12 mouse cellular contexts compared by ENCODE assay signal in the genomic region with DNA sequence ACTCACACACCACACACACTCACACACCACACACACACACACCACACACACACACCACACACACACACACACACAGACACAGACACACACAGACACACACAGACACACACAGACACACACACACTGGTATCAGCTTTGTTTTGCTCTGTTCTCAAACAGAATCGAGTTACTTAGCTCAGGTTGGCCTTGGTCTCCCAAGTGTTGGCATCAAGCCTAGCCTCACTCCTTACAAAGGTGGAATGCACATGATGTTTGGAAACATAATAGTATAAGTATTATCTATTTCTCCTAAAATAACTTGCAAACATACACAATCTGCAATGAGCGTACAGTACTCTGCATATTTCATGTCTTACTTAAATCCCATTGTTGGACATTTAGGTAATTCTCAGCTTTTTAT. TPM values are rescaled to one million over a fixed set of nuclear protein-coding genes. Genes with fewer than 3 reads are reported as not detected.
DNase-seq lines count a peak whose midpoint lies in the region; ATAC-seq and TF ChIP-seq lines count a peak whose summit lies in the region.
"Had no signal": no experiment of that assay in that cellular context is flagged by ENCODE, and none has a peak within 500 bp of the region (broad histone marks: within the 10 kb centered on the region; RNA-seq: fewer than 3 reads in every experiment).

No protein-coding gene starts in this region.

- H3K4me2 ChIP-seq in embryonic facial prominence, embryonic 12.5 days (replicated peaks), result peak overlapping the region; percentile 80
- H3K4me2 ChIP-seq in lung, embryonic 14.5 days, result peak overlapping the region; percentile 77
- peak overlapping the region; percentile 81 for H3K4me2 ChIP-seq in embryonic facial prominence, embryonic 13.5 days
- peak overlapping the region; percentile 68 for H3K4me2 ChIP-seq in limb, embryonic 15.5 days

- DNase-seq in embryonic facial prominence, embryonic 10.5 days (ENCODE audit: low spot score), result no peak
- peak; percentile 62 for DNase-seq in lung, embryonic 14.5 days
- no peak for DNase-seq in lung, postnatal 10 days
- no peak for DNase-seq in kidney, postnatal 10 days
- DNase-seq: B cell, adult 2 months; gastrocnemius, postnatal 14 days; kidney, postnatal 36 days had no signal

- H3K27me3 ChIP-seq in embryonic facial prominence, embryonic 12.5 days, result no peaks in the 10 kb centered on the region
- peaks cover 4% of the 10 kb centered on the region; the same call in 1 of the 2 replicates for H3K27me3 ChIP-seq in embryonic facial prominence, embryonic 10.5 days (replicated peaks; ENCODE audit: low read depth, poor library complexity, severe bottlenecking)
- H3K27me3 ChIP-seq in lung, embryonic 14.5 days (ENCODE audit: insufficient read depth, low read length), result no peaks in the 10 kb centered on the region
- no peaks in the 10 kb centered on the region for H3K27me3 ChIP-seq in embryonic facial prominence, embryonic 13.5 days
- no peaks in the 10 kb centered on the region for H3K27me3 ChIP-seq in limb, embryonic 15.5 days

- peak overlapping the region; percentile 83; the same call in 1 of the 2 replicates for H3K4me3 ChIP-seq in embryonic facial prominence, embryonic 12.5 days
- no peak overlapping the region for H3K4me3 ChIP-seq in embryonic facial prominence, embryonic 10.5 days
- peak overlapping the region; percentile 72 for H3K4me3 ChIP-seq in lung, embryonic 14.5 days (ENCODE audit: low read depth, low read length)
- peak overlapping the region; percentile 89 for H3K4me3 ChIP-seq in embryonic facial prominence, embryonic 13.5 days
- H3K4me3 ChIP-seq in limb, embryonic 15.5 days, result peak overlapping the region; percentile 85

- 72% methylated on average over 2 of the region's 2 CpGs for WGBS in embryonic facial prominence, embryonic 12.5 days
- 89% methylated on average over 2 of the region's 2 CpGs for WGBS in embryonic facial prominence, embryonic 10.5 days
- WGBS in lung, embryonic 14.5 days, result 25% methylated on average over 2 of the region's 2 CpGs
- 55% methylated on average over 2 of the region's 2 CpGs for WGBS in embryonic facial prominence, embryonic 13.5 days
- WGBS in limb, embryonic 15.5 days, result 39% methylated on average over 2 of the region's 2 CpGs

- no peaks in the 10 kb centered on the region for H3K36me3 ChIP-seq in embryonic facial prominence, embryonic 12.5 days
- H3K36me3 ChIP-seq in embryonic facial prominence, embryonic 10.5 days (replicated peaks), result no peaks in the 10 kb centered on the region
- no peaks in the 10 kb centered on the region for H3K36me3 ChIP-seq in lung, embryonic 14.5 days (ENCODE audit: insufficient read depth)
- no peaks in the 10 kb centered on the region for H3K36me3 ChIP-seq in embryonic facial prominence, embryonic 13.5 days
- no peaks in the 10 kb centered on the region for H3K36me3 ChIP-seq in limb, embryonic 15.5 days

- H3K27ac ChIP-seq in embryonic facial prominence, embryonic 12.5 days, result no peak overlapping the region
- H3K27ac ChIP-seq in embryonic facial prominence, embryonic 10.5 days (replicated peaks), result no peak overlapping the region
- H3K27ac ChIP-seq in lung, embryonic 14.5 days (ENCODE audit: low read depth), result no peak overlapping the region
- H3K27ac ChIP-seq in embryonic facial prominence, embryonic 13.5 days, result no peak overlapping the region
- H3K27ac ChIP-seq in limb, embryonic 15.5 days, result no peak overlapping the region

- H3K9me3 ChIP-seq in embryonic facial prominence, embryonic 12.5 days, result no peaks in the 10 kb centered on the region
- no peaks in the 10 kb centered on the region for H3K9me3 ChIP-seq in embryonic facial prominence, embryonic 10.5 days
- no peaks in the 10 kb centered on the region for H3K9me3 ChIP-seq in lung, embryonic 14.5 days (ENCODE audit: low read depth, low read length)
- no peaks in the 10 kb centered on the region for H3K9me3 ChIP-seq in embryonic facial prominence, embryonic 13.5 days
- no peaks in the 10 kb centered on the region for H3K9me3 ChIP-seq in limb, embryonic 15.5 days

- H3K9ac ChIP-seq in embryonic facial prominence, embryonic 12.5 days, result no peak overlapping the region
- no peak overlapping the region for H3K9ac ChIP-seq in lung, embryonic 14.5 days
- H3K9ac ChIP-seq in embryonic facial prominence, embryonic 13.5 days, result no peak overlapping the region
- H3K9ac ChIP-seq in limb, embryonic 15.5 days, result no peak overlapping the region

- peaks cover 35% of the 10 kb centered on the region for H3K4me1 ChIP-seq in embryonic facial prominence, embryonic 12.5 days
- H3K4me1 ChIP-seq in embryonic facial prominence, embryonic 10.5 days, result peaks cover 26% of the 10 kb centered on the region
- H3K4me1 ChIP-seq in lung, embryonic 14.5 days (ENCODE audit: insufficient read depth), result peaks cover 21% of the 10 kb centered on the region
- H3K4me1 ChIP-seq in embryonic facial prominence, embryonic 13.5 days, result peaks cover 51% of the 10 kb centered on the region
- H3K4me1 ChIP-seq in limb, embryonic 15.5 days, result peaks cover 53% of the 10 kb centered on the region

- no peak for ATAC-seq in embryonic facial prominence, embryonic 12.5 days (ENCODE audit: insufficient number of reproducible peaks, insufficient read depth, low FRiP score, low TSS enrichment)
- ATAC-seq in lung, embryonic 14.5 days (ENCODE audit: insufficient read depth), result no peak
- no peak for ATAC-seq in embryonic facial prominence, embryonic 13.5 days (ENCODE audit: insufficient number of reproducible peaks, insufficient read depth, low FRiP score, low TSS enrichment, low read depth)
- ATAC-seq in limb, embryonic 15.5 days (ENCODE audit: insufficient number of reproducible peaks, low FRiP score, low TSS enrichment, low read depth), result no peak
- no peak for ATAC-seq in cerebellum, adult (ENCODE audit: insufficient number of reproducible peaks, low FRiP score, low TSS enrichment)
- ATAC-seq: forebrain, embryonic 14.5 days had no signal

- no peak for TF ChIP-seq CTCF in lung, embryonic 14.5 days (IDR thresholded peaks at IDR 0.05; ENCODE audit: low read depth)

RNA-seq across cellular contexts. Expression of gene Antxr1, which starts 3.2 kb away (rescaled TPM):
- 13.3 and 14.2 TPM in 2 replicates for polyA plus RNA-seq in embryonic facial prominence, embryonic 12.5 days (2016; fragmentation: Nextera tagmentation; extraction: Ambion mirVana)
- polyA plus RNA-seq in embryonic facial prominence, embryonic 10.5 days (2016; fragmentation: Nextera tagmentation; extraction: Ambion mirVana), result 4.8 and 6.2 TPM in 2 replicates
- polyA plus RNA-seq in lung, embryonic 14.5 days (2014; fragmentation: Nextera tagmentation; extraction: Ambion mirVana), result 15.5 and 16.8 TPM in 2 replicates
- polyA plus RNA-seq in embryonic facial prominence, embryonic 13.5 days (2015; fragmentation: Nextera tagmentation; extraction: Ambion mirVana), result 20.1 and 20.5 TPM in 2 replicates
- 19.1 and 21.7 TPM in 2 replicates for polyA plus RNA-seq in limb, embryonic 15.5 days (2015; fragmentation: Nextera tagmentation; extraction: Ambion mirVana)

RNA-seq across cellular contexts. Expression of gene Gkn1, which starts 18.4 kb away (rescaled TPM):
- not detected in 2 replicates for polyA plus RNA-seq in embryonic facial prominence, embryonic 12.5 days (2016; fragmentation: Nextera tagmentation; extraction: Ambion mirVana)
- not detected in 2 replicates for polyA plus RNA-seq in embryonic facial prominence, embryonic 10.5 days (2016; fragmentation: Nextera tagmentation; extraction: Ambion mirVana)
- not detected in 2 replicates for polyA plus RNA-seq in lung, embryonic 14.5 days (2014; fragmentation: Nextera tagmentation; extraction: Ambion mirVana)
- polyA plus RNA-seq in embryonic facial prominence, embryonic 13.5 days (2015; fragmentation: Nextera tagmentation; extraction: Ambion mirVana), result not detected in 2 replicates
- polyA plus RNA-seq in limb, embryonic 15.5 days (2015; fragmentation: Nextera tagmentation; extraction: Ambion mirVana), result not detected in 2 replicates
- polyA plus RNA-seq: forebrain, embryonic 14.5 days had no signal

RNA-seq across cellular contexts. Expression of gene Gkn2, which starts 40.8 kb away (rescaled TPM):
- not detected in 2 replicates for polyA plus RNA-seq in embryonic facial prominence, embryonic 12.5 days (2016; fragmentation: Nextera tagmentation; extraction: Ambion mirVana)
- not detected in 2 replicates for polyA plus RNA-seq in embryonic facial prominence, embryonic 10.5 days (2016; fragmentation: Nextera tagmentation; extraction: Ambion mirVana)
- polyA plus RNA-seq in lung, embryonic 14.5 days (2014; fragmentation: Nextera tagmentation; extraction: Ambion mirVana), result not detected in 2 replicates
- polyA plus RNA-seq in embryonic facial prominence, embryonic 13.5 days (2015; fragmentation: Nextera tagmentation; extraction: Ambion mirVana), result not detected in 2 replicates
- polyA plus RNA-seq in limb, embryonic 15.5 days (2015; fragmentation: Nextera tagmentation; extraction: Ambion mirVana), result not detected in 2 replicates
- polyA plus RNA-seq: forebrain, embryonic 14.5 days had no signal

RNA-seq across cellular contexts. Expression of gene Gkn3, which starts 56.4 kb away (rescaled TPM):
- polyA plus RNA-seq in embryonic facial prominence, embryonic 12.5 days (2016; fragmentation: Nextera tagmentation; extraction: Ambion mirVana), result 0.26 TPM in 1 of 2 replicates, not detected in the other
- polyA plus RNA-seq in embryonic facial prominence, embryonic 10.5 days (2016; fragmentation: Nextera tagmentation; extraction: Ambion mirVana), result not detected in 2 replicates
- 2.0 and 2.3 TPM in 2 replicates for polyA plus RNA-seq in lung, embryonic 14.5 days (2014; fragmentation: Nextera tagmentation; extraction: Ambion mirVana)
- 0.42 TPM in 1 of 2 replicates, not detected in the other for polyA plus RNA-seq in embryonic facial prominence, embryonic 13.5 days (2015; fragmentation: Nextera tagmentation; extraction: Ambion mirVana)
- polyA plus RNA-seq in limb, embryonic 15.5 days (2015; fragmentation: Nextera tagmentation; extraction: Ambion mirVana), result 1.5 and 2.5 TPM in 2 replicates
